Mouse (Mus musculus) frontal cortex, postnatal 36 days (tissue): Measurements from ENCODE around the gene Aplf.

ENCODE experiments used
- DNase-seq, 2 experiments: peaks; one replicate each; pipeline ENCODE4 v3.0.0; 2022; ENCODE audit warnings: low spot score in 2 of 2

Aplf gene

DNA sequence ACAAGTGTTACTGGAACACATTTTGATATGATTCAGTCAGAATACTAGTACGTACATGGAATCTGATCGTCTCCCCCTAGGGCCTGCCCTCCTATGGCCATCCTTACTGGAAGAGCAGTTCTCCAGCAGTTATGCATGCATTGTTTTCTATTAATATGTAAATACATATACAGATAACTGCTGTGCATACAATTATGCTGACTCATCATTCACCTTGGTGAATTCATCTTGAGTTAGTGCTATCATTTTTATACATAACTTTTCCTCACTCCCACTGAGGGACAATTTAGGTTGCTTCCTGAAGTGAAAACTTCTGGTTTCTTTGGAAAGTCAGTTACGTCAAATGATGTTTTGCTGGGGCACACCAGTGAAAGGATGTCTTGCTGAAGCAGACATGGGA is 48.8 kb downstream of the Aplf start:
- no peak for DNase-seq

GRCm38 (mm10) chr6:87621281-87621680 is 50.7 kb downstream of the Aplf start:
- DNase-seq: peak in 1 of 2 experiments; percentile 5

GRCm38 (mm10) chr6:87618021-87618420 is 54.0 kb downstream of the Aplf start:
- no peak for DNase-seq

DNA sequence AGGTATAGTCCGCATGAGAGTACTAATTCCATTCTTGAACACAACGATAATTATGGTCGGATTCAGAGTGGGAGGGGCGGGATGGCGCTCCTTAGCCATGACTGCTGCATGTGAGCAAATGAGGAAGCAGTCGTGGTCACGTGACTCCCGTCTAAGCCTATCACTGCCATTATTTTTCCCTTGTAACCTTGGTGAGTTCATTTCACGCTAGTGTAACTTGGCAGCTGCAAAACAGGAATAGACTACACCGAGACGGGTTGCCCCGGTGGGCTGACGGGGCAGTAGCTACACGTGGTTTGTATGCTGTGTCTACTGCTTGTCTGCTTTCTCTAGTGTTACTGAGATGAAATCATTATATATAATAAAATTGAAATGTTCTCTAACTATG is 56.3 kb downstream of the Aplf start:
- DNase-seq: no peak

DNA sequence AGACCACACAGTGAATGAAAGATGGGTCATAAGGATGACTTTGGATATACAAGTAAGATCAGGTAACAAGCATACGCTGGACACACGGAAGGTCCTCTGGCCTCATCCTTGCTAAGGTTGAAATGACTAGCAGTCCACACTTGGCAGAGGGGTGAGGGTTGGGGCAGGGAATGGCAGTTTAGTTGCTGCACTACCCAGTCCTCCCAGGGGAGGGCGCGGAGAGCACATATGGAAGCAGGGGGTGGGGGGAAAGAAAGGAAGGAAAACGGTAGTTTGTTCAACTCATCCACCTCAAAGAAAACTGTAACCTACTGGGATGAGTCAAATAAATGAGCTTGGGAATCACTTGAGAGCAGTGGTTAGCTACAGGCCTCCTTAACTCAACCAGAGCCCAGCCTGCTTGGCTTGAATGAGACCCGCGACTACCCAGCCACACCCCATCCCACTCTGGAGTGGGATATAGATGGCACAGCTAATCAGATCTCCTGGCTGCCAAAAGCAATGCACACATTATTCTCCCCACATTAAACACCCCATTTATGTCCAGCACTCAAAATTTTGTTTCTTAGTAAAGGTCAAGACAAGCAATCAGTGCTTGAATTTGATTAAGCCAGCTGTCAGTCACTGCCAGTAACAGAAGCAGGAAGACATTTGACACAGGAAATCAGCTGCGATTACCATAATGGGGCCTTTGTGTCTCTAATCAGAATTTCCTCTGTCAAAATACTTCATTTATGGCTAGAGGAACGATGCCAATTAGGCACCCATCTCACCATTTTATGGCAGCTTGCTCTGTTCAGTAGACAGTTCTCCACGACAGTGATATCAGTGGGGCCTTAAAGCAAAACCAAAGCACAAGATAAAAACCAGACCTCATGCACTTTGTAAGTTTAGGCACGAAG is 56.9 kb downstream of the Aplf start:
- no peak for DNase-seq

GRCm38 (mm10) chr6:87599825-87600224 is 72.2 kb downstream of the Aplf start:
- DNase-seq: peak in 1 of 2 experiments; percentile 15

DNA sequence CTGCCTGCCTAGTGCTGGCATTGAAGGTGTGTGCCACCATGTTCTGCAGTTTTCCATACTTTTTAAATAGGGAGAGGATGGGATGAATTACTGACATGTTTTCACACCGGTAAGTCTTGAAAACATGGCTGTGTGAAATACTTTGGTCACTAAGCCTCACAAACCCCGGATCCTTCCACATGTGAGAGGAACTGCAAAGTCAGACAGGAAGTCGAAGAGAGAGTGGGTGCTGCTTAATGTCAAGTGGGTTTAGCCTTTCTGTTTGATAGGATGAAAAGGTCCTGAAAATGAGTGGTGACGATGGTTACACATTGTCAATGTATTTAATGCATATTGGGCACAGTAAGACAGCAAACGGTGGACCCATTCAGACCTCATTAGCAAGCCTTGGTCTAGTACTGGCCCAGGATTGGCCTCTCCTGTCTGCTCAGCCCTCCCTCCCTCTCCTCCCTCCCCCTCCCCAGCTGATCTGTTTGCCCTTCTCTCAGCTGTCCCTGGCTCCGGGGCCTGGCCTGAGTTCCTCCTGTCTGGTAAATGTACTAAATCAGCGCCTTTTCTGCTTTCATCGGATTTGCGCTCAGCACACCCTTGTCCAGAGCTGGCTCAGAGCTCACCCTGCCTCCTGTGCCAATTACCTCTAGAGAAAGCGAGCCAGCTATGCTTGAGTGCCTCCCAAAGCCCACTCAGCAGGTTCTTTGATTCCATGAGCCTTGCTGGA is 74.7 kb downstream of the Aplf start:
- no peak for DNase-seq

DNA sequence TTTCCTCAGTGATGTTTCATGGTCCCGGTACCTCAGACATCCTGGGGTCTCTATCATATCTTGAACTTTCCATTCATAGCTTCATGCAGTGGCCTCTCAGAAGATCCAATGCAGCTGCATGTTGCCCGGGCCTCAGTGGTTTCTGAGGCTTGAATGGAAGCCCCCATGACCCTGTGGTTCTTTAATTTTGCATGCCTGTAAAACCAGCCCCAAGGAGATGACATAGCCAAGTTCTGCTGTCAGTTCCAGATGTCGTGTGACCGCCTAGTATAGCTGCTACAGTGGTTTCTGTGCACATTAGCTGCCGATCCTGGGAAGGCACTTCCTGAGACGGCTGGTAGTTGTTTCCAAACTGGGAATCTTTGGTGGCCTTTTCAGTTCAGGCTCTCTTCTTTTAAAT is 77.8 kb downstream of the Aplf start:
- DNase-seq: no peak

- DNase-seq: peak in 1 of 2 experiments; percentile 5
Measured at GRCm38 (mm10) chr6:87590394-87591281, 81.4 kb downstream of the Aplf start, which contains the start of gene Prokr1. Prokr1 (minus strand) TSS chr6:87590743.

- no peak for DNase-seq
Measured at GRCm38 (mm10) chr6:87589718-87590393, 82.1 kb downstream of the Aplf start.

DNA sequence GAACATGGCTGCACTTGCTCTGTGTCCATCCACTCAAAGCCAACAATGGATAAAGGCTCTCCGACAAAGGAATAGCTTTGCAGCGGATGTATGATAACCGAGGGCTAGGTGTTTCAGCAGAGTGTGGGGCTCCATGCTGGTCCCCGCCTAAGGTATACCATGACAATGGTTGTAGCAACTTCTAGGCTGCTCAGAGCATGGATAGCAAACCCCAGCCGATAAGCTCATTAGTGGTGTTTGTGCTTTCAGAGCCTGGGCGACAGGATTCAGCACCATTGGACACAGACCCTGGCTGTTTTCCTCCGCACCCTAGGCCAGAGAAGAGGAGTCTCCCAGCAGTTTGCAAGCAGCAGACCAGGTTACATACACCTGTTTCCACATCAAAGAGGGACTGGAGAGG is 88.0 kb downstream of the Aplf start:
- no peak for DNase-seq

DNA sequence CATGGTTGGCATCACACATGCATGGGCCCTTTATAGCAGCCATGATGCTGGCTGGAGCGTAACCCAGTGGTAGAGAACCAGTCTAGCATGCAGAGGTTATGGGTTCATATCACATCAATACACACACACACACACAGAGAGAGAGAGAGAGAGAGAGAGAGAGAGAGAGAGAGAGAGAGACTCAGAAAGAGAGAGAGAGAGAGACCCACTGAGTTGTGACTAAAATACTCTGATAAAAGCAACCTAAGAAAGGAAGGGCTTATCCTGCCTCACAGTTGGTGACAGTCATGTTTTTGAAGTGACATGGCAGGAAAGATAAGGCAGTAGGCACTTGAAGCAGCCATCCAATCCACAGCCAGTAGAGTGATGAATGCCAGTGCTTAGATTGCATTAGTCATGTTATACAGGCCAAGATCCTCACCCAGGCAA is 88.8 kb downstream of the Aplf start:
- no peak for DNase-seq

- no peak for DNase-seq
Measured at GRCm38 (mm10) chr6:87582456-87582855, 89.5 kb downstream of the Aplf start.

DNA sequence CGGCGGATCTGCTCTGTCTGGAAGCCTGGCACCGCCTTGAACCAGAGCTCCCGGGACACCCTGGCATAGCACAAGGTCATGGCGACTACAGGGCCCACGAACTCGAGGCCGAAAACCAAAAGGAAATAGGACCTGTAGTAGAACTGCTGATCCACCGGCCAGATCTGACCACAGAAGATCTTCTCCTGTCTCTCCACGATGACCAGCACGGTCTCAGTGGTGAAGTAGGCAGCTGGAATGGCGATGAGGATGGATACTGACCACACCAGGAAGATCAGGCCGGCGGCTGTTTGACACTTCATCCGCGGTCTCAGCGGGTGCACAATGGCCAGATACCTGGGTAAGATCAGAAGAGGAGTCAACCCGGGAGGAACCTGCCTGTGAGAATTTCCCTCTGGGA is 90.4 kb downstream of the Aplf start:
- DNase-seq: no peak

DNA sequence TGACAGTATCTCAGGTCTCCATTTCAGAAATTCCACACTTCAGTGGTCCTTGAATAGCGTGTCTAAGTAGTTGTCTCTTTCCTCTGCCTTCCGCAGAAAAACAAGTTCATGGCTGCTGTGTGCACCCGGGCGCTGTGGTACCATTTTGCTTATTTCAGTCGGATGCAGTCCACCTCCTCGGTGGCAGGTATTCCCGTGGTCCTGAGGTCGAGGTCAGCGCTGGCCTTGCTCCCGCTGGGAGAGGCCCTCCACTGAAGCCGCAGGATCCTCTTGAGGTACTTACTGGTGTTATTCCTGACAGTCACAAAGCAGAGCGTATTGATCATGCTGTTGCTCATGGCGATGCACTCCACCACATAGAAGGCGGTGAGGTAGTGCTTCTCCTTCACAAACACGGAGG is 90.9 kb downstream of the Aplf start:
- DNase-seq: no peak
